Mouse (Mus musculus) natural killer cell, adult 2 months (primary cell): ENCODE measurements around the gene Adck1.

Experiments
- DNase-seq, 2 experiments: peaks; one replicate each; pipeline ENCODE4 v3.0.0; 2022; ENCODE audit warnings: low spot score in 2 of 2

The Adck1 gene

DNA sequence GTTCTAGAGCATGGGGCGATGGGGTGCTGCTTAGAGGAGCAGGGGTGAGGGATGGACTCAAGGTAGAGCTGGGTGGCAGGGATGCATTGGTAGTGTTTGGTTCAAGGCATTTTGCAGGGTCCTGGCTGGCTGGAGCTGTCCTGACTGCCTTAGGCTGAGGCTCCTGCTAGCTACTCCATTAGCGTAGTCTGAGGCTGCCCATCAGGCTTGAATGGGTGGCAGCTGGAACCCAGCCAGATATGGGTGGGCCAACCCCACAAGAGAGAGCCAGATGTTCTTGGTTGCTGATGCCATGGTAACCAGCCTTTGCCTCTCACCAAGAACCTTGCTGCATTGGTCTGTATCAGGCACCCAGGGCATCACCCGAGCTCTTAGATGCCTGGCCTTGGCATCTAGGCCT lies 66.6 kb downstream of the Adck1 start:
- no peak for DNase-seq

DNA sequence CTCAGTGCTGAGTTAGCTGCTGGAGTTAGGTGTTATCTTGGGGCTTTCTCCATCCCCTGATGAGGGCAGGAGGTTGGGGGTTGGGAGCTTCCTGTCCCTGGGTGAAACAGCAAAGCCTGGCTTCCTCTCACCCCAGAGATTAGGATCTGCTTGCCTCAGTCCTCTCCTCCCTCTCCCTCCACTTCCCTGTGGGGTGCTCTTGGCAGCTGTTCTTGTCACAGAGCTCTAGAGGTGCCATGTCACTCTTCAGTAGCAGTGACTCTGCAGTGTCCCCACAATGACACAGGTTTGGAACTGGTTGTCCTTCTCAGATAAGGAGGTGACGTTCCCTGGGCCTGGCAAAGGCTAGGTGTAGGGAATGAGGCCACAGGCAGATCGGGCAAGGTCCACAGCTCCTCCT lies 68.4 kb downstream of the Adck1 start:
- DNase-seq = no peak

- no peak for DNase-seq
Measured at GRCm38 (mm10) chr12:88432277-88432676, 71.9 kb downstream of the Adck1 start.

DNA sequence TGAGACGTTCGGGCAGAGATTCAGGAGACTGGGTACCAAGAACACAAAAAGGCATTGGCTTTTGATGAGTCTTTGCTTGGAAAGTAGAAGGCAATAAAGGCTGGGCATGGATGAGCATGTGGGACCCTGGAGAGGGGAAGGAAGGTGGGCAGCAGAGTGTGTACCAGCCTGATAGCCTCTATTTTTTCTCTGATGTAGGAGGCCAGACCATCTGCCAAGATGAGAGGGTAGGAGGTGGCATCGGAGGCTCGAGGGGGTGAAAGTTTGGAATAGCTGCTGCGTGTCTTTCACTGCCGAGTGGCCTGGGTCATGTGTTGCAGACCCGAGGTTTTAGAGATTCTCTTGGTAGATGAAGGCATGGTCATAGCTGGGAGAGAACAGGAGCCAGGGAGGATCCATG lies 72.8 kb downstream of the Adck1 start:
- no peak for DNase-seq

DNA sequence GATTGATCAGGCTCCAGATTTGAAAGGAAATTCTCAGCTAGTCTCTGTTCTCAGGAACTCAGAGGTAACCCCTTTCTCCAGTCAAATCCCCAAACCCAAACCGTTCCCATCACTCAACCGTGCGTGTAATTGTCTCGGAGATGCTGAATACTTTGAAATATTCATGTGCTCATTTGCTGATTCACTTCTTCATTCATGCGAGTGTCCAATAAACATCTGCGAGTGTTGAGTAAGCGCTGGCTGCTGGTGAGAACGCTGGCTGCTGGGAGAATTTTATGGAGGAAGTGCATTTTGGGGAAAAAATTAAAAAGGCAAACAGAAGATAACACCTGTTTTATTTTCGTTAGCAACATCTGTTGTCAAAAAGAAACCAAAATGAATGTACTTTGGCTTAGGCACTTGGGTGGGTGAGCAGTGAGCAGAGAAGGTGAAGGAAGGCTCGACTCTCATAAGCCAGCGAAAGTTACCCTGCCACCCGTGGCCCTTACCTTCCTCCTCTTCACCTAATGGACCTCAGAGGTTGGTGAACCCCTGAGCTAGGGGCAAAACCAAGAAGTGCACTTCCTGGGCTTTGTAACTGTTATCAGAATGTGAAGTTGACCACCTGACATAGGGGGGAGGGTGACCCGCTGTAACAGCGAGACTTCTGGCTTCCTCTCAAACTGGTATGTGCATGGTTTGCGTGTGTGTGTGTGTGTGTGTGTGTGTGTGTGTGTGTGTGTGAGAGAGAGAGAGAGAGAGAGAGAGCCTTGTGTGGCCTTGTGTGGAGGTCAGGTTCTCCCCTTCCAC lies 76.8 kb downstream of the Adck1 start:
- peak; percentile 28 to 32 for DNase-seq

GRCm38 (mm10) chr12:88441922-88442809 lies 81.8 kb downstream of the Adck1 start:
- no peak for DNase-seq

- DNase-seq = no peak
Measured at GRCm38 (mm10) chr12:88444040-88444439, 83.7 kb downstream of the Adck1 start.

DNA sequence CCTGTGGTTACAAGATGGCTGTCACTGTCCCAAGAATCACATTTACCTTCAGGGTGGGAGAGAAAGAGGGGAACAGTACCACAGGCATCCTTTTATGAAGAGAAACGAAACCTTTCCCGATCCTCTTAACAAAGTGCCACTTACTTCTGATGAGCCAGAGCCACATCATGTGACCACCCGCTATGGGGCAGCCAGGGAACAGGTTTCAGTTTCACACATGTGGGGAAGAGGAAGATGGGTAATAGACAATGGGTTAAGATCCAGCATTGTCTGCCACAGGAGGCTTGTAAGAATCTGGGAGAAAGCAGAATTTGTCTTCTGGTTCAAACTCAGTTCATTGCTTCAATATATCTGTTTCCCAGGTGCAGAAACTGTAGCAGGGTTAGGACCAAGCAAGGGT lies 85.1 kb downstream of the Adck1 start:
- no peak for DNase-seq

DNA sequence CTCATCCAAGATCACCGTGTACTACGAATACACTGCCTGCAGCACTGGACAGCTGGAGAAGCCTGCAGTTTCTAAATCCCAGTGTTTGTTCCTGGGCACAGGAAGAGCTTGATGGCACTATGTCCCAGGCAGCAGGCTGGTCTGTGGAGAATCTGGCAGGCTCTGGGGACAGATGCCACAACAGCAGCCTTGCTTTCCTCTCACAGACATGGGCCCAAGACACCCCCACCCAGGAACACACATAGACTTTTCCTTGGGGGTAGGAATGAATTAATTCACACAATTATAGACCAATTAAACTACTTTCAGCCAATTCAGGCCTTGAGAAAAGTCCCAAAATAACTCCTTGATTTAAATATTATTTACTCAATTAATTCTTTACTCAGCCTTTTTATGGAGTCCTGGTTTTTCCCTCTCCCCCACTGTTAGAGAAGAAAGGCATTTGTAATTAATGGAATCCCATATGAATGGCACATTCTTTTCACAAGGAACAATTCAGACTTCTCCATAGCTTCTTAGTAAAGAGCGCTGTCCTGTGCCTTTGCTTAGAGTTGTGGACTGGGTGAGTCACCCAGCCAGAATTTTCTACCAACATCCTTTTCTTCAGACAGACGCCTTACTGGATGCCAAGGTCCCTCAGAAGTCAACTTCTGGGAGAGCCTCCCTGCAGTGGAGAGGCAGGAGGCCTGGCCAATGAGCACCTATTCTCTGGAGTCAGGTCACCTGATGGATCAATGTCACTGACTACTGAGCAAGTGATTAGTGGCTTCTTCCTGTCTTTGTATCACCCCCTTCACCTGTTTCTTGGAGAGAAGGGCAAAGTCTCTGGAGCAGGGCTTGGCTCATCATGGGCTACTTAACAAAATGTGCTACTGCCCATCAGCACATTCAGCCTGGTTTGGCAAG lies 90.6 kb downstream of the Adck1 start:
- DNase-seq = no peak

DNA sequence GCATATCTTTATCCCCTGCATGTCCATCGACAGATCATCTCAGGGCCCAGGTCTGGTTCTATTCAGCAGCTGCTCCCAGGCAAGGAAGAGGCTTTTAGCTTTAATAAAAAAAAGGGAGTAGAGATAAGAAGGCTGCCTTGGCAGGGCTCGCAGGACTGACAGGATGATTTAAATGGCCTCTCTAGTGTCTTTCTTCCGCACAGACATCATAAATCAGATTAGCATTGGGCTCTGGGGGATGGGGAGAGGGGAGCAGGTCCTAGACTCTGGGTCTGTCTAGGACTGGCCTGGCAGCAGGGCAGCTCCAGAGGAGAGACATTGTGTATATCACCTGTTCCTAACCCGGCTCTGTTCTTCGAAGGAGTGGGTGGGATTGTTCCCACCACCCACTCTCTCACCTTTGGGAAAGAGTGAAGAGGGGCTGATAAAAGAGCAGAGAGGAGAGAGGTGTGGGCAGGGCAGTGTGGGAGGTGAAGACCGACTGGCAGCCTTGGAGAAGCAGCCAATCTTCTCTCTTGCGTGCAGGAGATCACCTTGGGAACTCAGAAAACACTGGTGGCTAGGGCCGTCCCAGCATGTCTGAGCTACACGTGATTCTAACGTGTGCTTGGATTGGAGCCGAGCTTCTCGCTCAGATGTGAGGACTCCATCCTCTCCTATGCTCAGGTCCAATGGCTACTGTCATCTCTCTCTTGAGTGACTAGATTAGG lies 94.5 kb downstream of the Adck1 start:
- no peak for DNase-seq

- no peak for DNase-seq
Measured at GRCm38 (mm10) chr12:88457021-88457420, 96.7 kb downstream of the Adck1 start.

GRCm38 (mm10) chr12:88458936-88459335 lies 98.6 kb downstream of the Adck1 start:
- DNase-seq = no peak

DNA sequence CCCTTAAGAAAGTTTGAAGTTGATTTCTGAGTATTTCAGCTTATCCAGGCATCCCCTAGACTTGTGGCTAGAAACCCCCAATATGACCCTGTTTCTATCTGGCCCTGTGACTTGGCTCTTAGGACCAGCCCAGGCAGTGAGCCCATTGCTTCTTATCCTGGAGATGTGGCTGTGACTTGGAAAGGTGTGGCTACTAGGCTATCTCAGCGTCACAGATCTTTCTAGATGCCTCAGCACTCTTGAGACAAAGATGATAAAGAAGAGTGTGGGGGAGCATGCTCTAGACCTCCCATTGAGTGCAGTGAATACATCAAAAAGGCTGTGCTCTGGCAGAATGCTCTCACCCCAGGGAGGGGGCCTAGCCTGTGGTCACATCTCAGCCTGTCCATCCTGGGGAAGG lies 99.1 kb downstream of the Adck1 start:
- no peak for DNase-seq

DNA sequence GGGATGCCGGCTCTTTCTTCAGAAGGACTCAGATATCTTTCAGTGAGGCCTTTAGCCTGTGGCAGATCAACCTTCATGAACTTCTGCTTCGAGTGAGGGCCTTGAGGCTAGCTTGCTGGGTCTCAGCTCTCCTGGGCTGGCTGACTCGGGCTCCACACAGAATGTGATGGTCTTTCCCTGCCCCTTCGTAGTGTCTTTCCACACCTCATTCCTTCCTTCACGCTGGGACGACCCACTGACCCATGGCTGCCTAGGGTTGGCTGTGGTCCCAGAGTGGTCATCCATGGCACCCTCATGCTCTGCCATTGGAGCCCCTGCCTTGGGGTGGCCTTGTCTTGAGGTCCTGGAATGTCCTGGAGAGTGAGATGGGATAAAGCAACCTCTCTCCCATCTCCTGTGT lies 100.7 kb downstream of the Adck1 start:
- DNase-seq = no peak

GRCm38 (mm10) chr12:88463588-88464290 lies 103.4 kb downstream of the Adck1 start:
- DNase-seq = no peak

- DNase-seq = peak; percentile 23 to 29
Measured at GRCm38 (mm10) chr12:88466801-88467200, 106.4 kb downstream of the Adck1 start.

GRCm38 (mm10) chr12:88467257-88467656 lies 106.9 kb downstream of the Adck1 start:
- DNase-seq = no peak

DNA sequence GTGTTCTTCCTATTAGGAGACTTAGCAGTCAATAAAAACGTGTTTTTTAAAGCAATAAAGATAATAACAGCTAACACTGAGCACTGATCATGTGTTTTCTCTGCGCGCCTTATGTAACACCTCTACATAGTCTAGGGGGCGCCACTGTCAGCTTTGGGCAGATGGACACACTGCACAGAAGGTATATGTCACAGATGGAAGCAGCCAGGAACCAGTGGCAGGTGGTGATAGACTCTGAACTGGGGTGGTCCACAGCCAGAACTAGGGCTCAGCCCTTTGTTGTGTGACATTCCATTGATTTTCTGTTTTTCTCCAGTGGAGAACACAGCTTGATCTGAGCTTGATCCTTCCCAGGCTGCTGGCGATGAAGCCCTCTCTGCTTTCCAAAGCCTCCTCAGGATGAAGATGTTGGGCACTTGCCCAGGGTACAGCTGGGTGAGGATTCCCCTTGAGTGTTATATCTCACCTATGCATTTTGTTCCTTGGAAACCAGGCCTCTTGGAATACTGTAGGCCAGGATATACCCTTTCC lies 107.6 kb downstream of the Adck1 start:
- no peak for DNase-seq

- no peak for DNase-seq
Measured at GRCm38 (mm10) chr12:88468691-88469090, 108.3 kb downstream of the Adck1 start.

GRCm38 (mm10) chr12:88471884-88472283 lies 111.5 kb downstream of the Adck1 start:
- peak in 1 of 2 experiments; percentile 2 for DNase-seq
